In the genomic region with DNA sequence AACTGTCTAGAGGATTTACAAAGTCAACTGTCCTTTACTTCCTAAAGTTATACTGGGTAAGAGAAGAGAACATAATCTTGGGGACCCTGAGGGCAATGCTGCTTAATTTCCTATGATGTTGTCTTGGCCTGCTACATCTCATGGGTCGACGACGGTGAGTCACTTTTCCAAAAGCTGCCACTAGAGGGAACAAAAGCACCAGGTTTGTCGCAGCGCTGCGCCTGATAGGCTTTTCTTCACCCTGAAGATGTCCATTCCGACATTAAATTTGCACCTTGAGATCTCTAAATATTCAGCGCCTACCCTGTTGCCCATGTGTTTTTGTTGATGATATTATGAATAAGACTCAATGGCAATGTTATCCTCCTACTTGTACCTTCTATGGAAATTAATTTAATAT, we compare ENCODE assay signal across 8 mouse cellular contexts.
A peak's percentile ranks its signal among the peaks of the same experiment; 100 is the strongest.
DNase-seq lines count a peak whose midpoint lies in the region; ATAC-seq and TF ChIP-seq lines count a peak whose summit lies in the region.

No protein-coding gene starts in this region.

- intact Hi-C loops in left cerebral cortex, postnatal 36 days (cut with DNase I) = loop anchor here (10.0 kb wide), 2 partner anchors 1021 to 1091 kb away; no protein-coding TSS in a partner anchor

- H3K36me3 ChIP-seq in liver, embryonic 12.5 days = no peaks in the 10 kb centered on the region
- no peaks in the 10 kb centered on the region for H3K36me3 ChIP-seq in intestine, embryonic 15.5 days
- no peaks in the 10 kb centered on the region for H3K36me3 ChIP-seq in midbrain, postnatal 0 days (ENCODE audit: insufficient read depth, low read length)

- H3K4me1 ChIP-seq in liver, embryonic 12.5 days = no peaks in the 10 kb centered on the region
- no peaks in the 10 kb centered on the region for H3K4me1 ChIP-seq in intestine, embryonic 15.5 days (replicated peaks)
- H3K4me1 ChIP-seq in midbrain, postnatal 0 days (ENCODE audit: insufficient read depth, low read length) = no peaks in the 10 kb centered on the region

- TF ChIP-seq CTCF in midbrain, postnatal 0 days (IDR thresholded peaks at IDR 0.05) = peak; percentile 95

- WGBS in liver, embryonic 12.5 days (ENCODE audit: insufficient replicate concordance) = 8% methylated on average over 8 of the region's 8 CpGs
- WGBS in intestine, embryonic 15.5 days = 7% methylated on average over 8 of the region's 8 CpGs
- WGBS in midbrain, postnatal 0 days = 6% methylated on average over 8 of the region's 8 CpGs

- no peak overlapping the region for H3K4me3 ChIP-seq in liver, embryonic 12.5 days
- H3K4me3 ChIP-seq in intestine, embryonic 15.5 days (replicated peaks) = no peak overlapping the region
- H3K4me3 ChIP-seq in midbrain, postnatal 0 days (ENCODE audit: low read depth, low read length) = no peak overlapping the region

- no peak for ATAC-seq in liver, embryonic 12.5 days
- 0 out of 2 replicates have a peak, but pooled peaks have one; percentile 51 for ATAC-seq in intestine, embryonic 15.5 days
- peak; percentile 78; the same call in 1 of the 2 replicates for ATAC-seq in midbrain, postnatal 0 days (ENCODE audit: low FRiP score)

- H3K27me3 ChIP-seq in liver, embryonic 12.5 days (replicated peaks) = no peaks in the 10 kb centered on the region
- H3K27me3 ChIP-seq in intestine, embryonic 15.5 days (replicated peaks) = no peaks in the 10 kb centered on the region
- no peaks in the 10 kb centered on the region for H3K27me3 ChIP-seq in midbrain, postnatal 0 days (ENCODE audit: insufficient read depth, low read length)

- H3K9me3 ChIP-seq in liver, embryonic 12.5 days (replicated peaks) = no peaks in the 10 kb centered on the region
- no peaks in the 10 kb centered on the region for H3K9me3 ChIP-seq in intestine, embryonic 15.5 days
- H3K9me3 ChIP-seq in midbrain, postnatal 0 days (ENCODE audit: low read length) = no peaks in the 10 kb centered on the region

- no peak overlapping the region for H3K27ac ChIP-seq in liver, embryonic 12.5 days
- H3K27ac ChIP-seq in intestine, embryonic 15.5 days = no peak overlapping the region
- no peak overlapping the region for H3K27ac ChIP-seq in midbrain, postnatal 0 days (ENCODE audit: low read depth, low read length)

- H3K4me2 ChIP-seq in liver, embryonic 12.5 days = no peak overlapping the region
- H3K4me2 ChIP-seq in intestine, embryonic 15.5 days (replicated peaks) = no peak overlapping the region
- H3K4me2 ChIP-seq in midbrain, postnatal 0 days (ENCODE audit: low read depth, low read length, poor library complexity, severe bottlenecking) = no peak overlapping the region

- no peak overlapping the region for H3K9ac ChIP-seq in liver, embryonic 12.5 days
- no peak overlapping the region for H3K9ac ChIP-seq in intestine, embryonic 15.5 days
- H3K9ac ChIP-seq in midbrain, postnatal 0 days (replicated peaks; ENCODE audit: low read length, poor library complexity, severe bottlenecking) = no peak overlapping the region

- DNase-seq in liver = peak; percentile 30
- peak; percentile 84 to 90 for DNase-seq in cerebellum, postnatal 10 days
- peak; percentile 52 to 68 for DNase-seq in frontal cortex, postnatal 25 days (ENCODE audit: low spot score in 2 of 2)
- peak; percentile 57 to 68 for DNase-seq in left cerebral cortex, postnatal 36 days (ENCODE audit: low spot score in 2 of 2)
- DNase-seq in midbrain, postnatal 0 days (ENCODE audit: low spot score) = peak; percentile 83
- peak; percentile 28 for DNase-seq in thymus, postnatal 0 days (ENCODE audit: low spot score)

Comparison
In these comparisons a context has a peak if more than half of its experiments do, and no peak if none do; other contexts are left out.
1. DNase-seq: peak in every context shown above with its lines; median percentile 87 in cerebellum, postnatal 10 days; 83 in midbrain, postnatal 0 days; 62 in left cerebral cortex, postnatal 36 days; 60 in frontal cortex, postnatal 25 days; 30 in liver; 28 in thymus, postnatal 0 days.